Mouse (Mus musculus): ENCODE measurements at regions not wholly inside any gene's neighbourhood (a gene's known extent, or its start where the extent isn't known, plus 50 kb on each side); places are given as distances from the start of the nearest gene placed in this dataset.

GRCm38 (mm10) chr4:9771103-9771474 is 1103.2 kb upstream of the 2610301B20Rik start:
- peak overlapping the region; percentile 95 for H3K4me2 ChIP-seq (ENCODE audit: low read depth, low read length)
- H3K36me3 ChIP-seq (ENCODE audit: control insufficient read depth, insufficient read depth, low read length) = no peaks in the 10 kb centered on the region
- under 1% methylated on average over 5 of the region's 5 CpGs for WGBS

GRCm38 (mm10) chr4:9778391-9778790 is 1095.9 kb upstream of the 2610301B20Rik start:
- Histone ChIP-seq H3K9ac (ENCODE audit: low read length) (no peak overlapping the region), H3K36me3 (ENCODE audit: control insufficient read depth, insufficient read depth, low read length) (no peaks in the 10 kb centered on the region), H3K27ac (ENCODE audit: low read length) (no peak overlapping the region), H3K4me3 (ENCODE audit: low read length) (no peak overlapping the region), H3K4me2 (ENCODE audit: low read depth, low read length) (no peak overlapping the region), H3K27me3 (ENCODE audit: control insufficient read depth, insufficient read depth, low read depth, low read length) (no peaks in the 10 kb centered on the region), H3K4me1 (replicated peaks; ENCODE audit: control insufficient read depth, insufficient read depth, low read length) (no peaks in the 10 kb centered on the region), H3K9me3 (ENCODE audit: control insufficient read depth, low read length) (no peaks in the 10 kb centered on the region)
- WGBS = 83% methylated on average over 8 of the region's 8 CpGs
- no peak for ATAC-seq (ENCODE audit: low read depth)

More at GRCm38 (mm10) chr4:9771103-9771474, 1103.2 kb upstream of the 2610301B20Rik start:
- Histone ChIP-seq H3K4me3 (ENCODE audit: low read length) (peak overlapping the region; percentile 59), H3K27ac (ENCODE audit: low read length) (peak overlapping the region; percentile 62), H3K9me3 (ENCODE audit: control insufficient read depth, low read length) (no peaks in the 10 kb centered on the region), H3K9ac (ENCODE audit: low read length) (peak overlapping the region; percentile 73), H3K4me1 (replicated peaks; ENCODE audit: control insufficient read depth, insufficient read depth, low read length) (0 out of 2 replicates have a peak, but pooled peaks cover 2% of the 10 kb centered on the region), H3K27me3 (ENCODE audit: control insufficient read depth, insufficient read depth, low read depth, low read length) (no peaks in the 10 kb centered on the region)
- peak; percentile 73 for ATAC-seq (ENCODE audit: low read depth)

GRCm38 (mm10) chr4:9779594-9779993 is 1094.7 kb upstream of the 2610301B20Rik start:
- Histone ChIP-seq H3K9me3 (ENCODE audit: control insufficient read depth, low read length) (no peaks in the 10 kb centered on the region), H3K9ac (ENCODE audit: low read length) (no peak overlapping the region), H3K27me3 (ENCODE audit: control insufficient read depth, insufficient read depth, low read depth, low read length) (no peaks in the 10 kb centered on the region), H3K27ac (ENCODE audit: low read length) (no peak overlapping the region), H3K4me1 (replicated peaks; ENCODE audit: control insufficient read depth, insufficient read depth, low read length) (no peaks in the 10 kb centered on the region), H3K4me2 (ENCODE audit: low read depth, low read length) (no peak overlapping the region), H3K36me3 (ENCODE audit: control insufficient read depth, insufficient read depth, low read length) (no peaks in the 10 kb centered on the region), H3K4me3 (ENCODE audit: low read length) (no peak overlapping the region)
- ATAC-seq (ENCODE audit: low read depth) = no peak
- whole genome bisulfite sequencing = 68% methylated on average over 3 of the region's 3 CpGs

- no peaks in the 10 kb centered on the region for H3K9me3 ChIP-seq (ENCODE audit: control insufficient read depth, low read length)
- 30% methylated on average over 9 of the region's 9 CpGs for WGBS
- ATAC-seq (ENCODE audit: low read depth) = no peak
- H3K4me2 ChIP-seq (ENCODE audit: low read depth, low read length) = no peak overlapping the region
- H3K27ac ChIP-seq (ENCODE audit: low read length) = no peak overlapping the region
- no peaks in the 10 kb centered on the region for H3K27me3 ChIP-seq (ENCODE audit: control insufficient read depth, insufficient read depth, low read depth, low read length)
- H3K36me3 ChIP-seq (ENCODE audit: control insufficient read depth, insufficient read depth, low read length) = no peaks in the 10 kb centered on the region
- H3K4me1 ChIP-seq (replicated peaks; ENCODE audit: control insufficient read depth, insufficient read depth, low read length) = no peaks in the 10 kb centered on the region
- H3K4me3 ChIP-seq (ENCODE audit: low read length) = no peak overlapping the region
- H3K9ac ChIP-seq (ENCODE audit: low read length) = no peak overlapping the region
Observed at GRCm38 (mm10) chr4:9780179-9780578, 1094.1 kb upstream of the 2610301B20Rik start.

GRCm38 (mm10) chr4:9781318-9781717 is 1093.0 kb upstream of the 2610301B20Rik start:
- Histone ChIP-seq H3K9me3 (ENCODE audit: control insufficient read depth, low read length) (no peaks in the 10 kb centered on the region), H3K27me3 (ENCODE audit: control insufficient read depth, insufficient read depth, low read depth, low read length) (no peaks in the 10 kb centered on the region), H3K4me3 (ENCODE audit: low read length) (no peak overlapping the region), H3K36me3 (ENCODE audit: control insufficient read depth, insufficient read depth, low read length) (no peaks in the 10 kb centered on the region), H3K27ac (ENCODE audit: low read length) (no peak overlapping the region), H3K4me1 (replicated peaks; ENCODE audit: control insufficient read depth, insufficient read depth, low read length) (no peaks in the 10 kb centered on the region), H3K4me2 (ENCODE audit: low read depth, low read length) (no peak overlapping the region), H3K9ac (ENCODE audit: low read length) (no peak overlapping the region)
- WGBS = 60% methylated on average over 2 of the region's 2 CpGs
- ATAC-seq (ENCODE audit: low read depth) = no peak

DNA sequence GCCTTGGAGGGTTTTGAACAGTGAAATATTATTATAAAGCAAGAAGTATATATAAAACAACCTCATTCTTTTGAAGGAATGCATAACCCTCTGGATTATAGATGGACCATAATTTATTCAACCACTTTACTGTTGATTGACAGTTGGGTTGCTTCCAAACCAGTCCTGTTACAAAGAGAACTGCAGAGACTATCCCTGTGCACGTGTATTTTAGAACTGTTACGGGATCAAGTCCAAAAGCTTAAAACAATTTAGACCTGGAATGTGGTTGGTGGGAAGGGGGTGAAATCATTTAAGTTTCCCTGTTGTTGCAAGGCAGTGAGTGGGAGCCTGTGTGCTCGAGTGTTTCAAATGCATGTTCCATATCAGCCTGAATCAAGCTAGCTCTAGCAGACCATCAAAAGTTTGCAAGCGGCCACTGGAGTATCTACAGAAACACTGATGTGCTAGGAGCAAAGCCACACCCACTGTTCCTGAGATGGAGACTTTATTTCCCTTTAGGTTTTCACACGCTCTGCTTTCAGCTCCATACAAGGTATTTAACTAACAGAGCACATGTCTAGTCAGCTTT is 1086.4 kb upstream of the 2610301B20Rik start:
- Histone ChIP-seq H3K9me3 (ENCODE audit: control insufficient read depth, low read length) (no peaks in the 10 kb centered on the region), H3K27me3 (ENCODE audit: control insufficient read depth, insufficient read depth, low read depth, low read length) (no peaks in the 10 kb centered on the region), H3K4me3 (ENCODE audit: low read length) (no peak overlapping the region), H3K4me1 (replicated peaks; ENCODE audit: control insufficient read depth, insufficient read depth, low read length) (no peaks in the 10 kb centered on the region), H3K36me3 (ENCODE audit: control insufficient read depth, insufficient read depth, low read length) (no peaks in the 10 kb centered on the region), H3K4me2 (ENCODE audit: low read depth, low read length) (no peak overlapping the region), H3K27ac (ENCODE audit: low read length) (no peak overlapping the region), H3K9ac (ENCODE audit: low read length) (no peak overlapping the region)
- WGBS = 63% methylated on average over 5 of the region's 5 CpGs
- no peak for ATAC-seq (ENCODE audit: low read depth)

GRCm38 (mm10) chr4:9790478-9790877 is 1083.8 kb upstream of the 2610301B20Rik start:
- 85% methylated on average over 8 of the region's 8 CpGs for WGBS
- no peaks in the 10 kb centered on the region for H3K27me3 ChIP-seq (ENCODE audit: control insufficient read depth, insufficient read depth, low read depth, low read length)

More at GRCm38 (mm10) chr4:9790478-9790877, 1083.8 kb upstream of the 2610301B20Rik start:
- no peak overlapping the region for H3K4me3 ChIP-seq (ENCODE audit: low read length)
- ATAC-seq (ENCODE audit: low read depth) = no peak
- no peak overlapping the region for H3K27ac ChIP-seq (ENCODE audit: low read length)
- no peak overlapping the region for H3K9ac ChIP-seq (ENCODE audit: low read length)
- H3K36me3 ChIP-seq (ENCODE audit: control insufficient read depth, insufficient read depth, low read length) = no peaks in the 10 kb centered on the region
- H3K4me2 ChIP-seq (ENCODE audit: low read depth, low read length) = no peak overlapping the region
- no peaks in the 10 kb centered on the region for H3K4me1 ChIP-seq (replicated peaks; ENCODE audit: control insufficient read depth, insufficient read depth, low read length)
- no peaks in the 10 kb centered on the region for H3K9me3 ChIP-seq (ENCODE audit: control insufficient read depth, low read length)
